Mouse (Mus musculus) cortical plate, adult 2 months (tissue): ENCODE measurements around the gene Adk.

ENCODE experiments used
- CTCF ChIP-seq: fragments of 200-500 bp; IDR thresholded peaks from 2 replicates; pipeline ENCODE4 v1.5.1; 2011; ENCODE audit warnings: mild to moderate bottlenecking, control low read depth, low read length; ENCODE audit not compliant: insufficient read depth; ENCODE audit errors: extremely low read depth
- POLR2A ChIP-seq: fragments of 200-500 bp; IDR thresholded peaks from 2 replicates; pipeline ENCODE4 v1.6.1; 2011; ENCODE audit warnings: mild to moderate bottlenecking, low read length, control low read depth; ENCODE audit not compliant: insufficient read depth; ENCODE audit errors: extremely low read depth

DNA sequence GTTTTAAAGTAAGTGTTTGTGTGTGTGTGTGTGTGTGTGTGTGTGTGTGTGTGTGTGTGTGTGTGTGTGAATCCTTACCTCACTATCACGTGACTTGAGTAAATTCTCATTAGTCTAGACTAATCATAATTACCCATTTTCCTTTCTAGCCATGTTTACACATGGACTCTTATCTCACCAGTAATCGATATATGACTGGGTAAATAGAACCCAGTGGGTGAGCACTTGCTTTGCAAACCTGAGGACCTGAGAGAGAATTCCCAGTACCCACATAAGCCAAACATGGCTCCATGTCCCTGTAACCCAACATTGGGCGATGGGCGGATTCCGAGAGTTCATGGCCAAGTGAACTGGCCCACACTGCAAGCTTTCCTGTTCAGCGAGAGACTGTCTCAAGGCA lies 74.8 kb downstream of the Adk start:
- TF ChIP-seq CTCF (no peak), POLR2A (no peak)
